Mouse (Mus musculus) stomach, embryonic 16.5 days (tissue): Measurements from ENCODE around the gene St3gal3. TPM values are rescaled to one million over a fixed set of nuclear protein-coding genes. Genes with fewer than 3 reads are reported as not detected.

Experiments
- ATAC-seq: fragments of 200-750 bp; cut with Nextera tagmentation; 2 replicates; pipeline ENCODE4 v1.8.0; 2017; ENCODE audit warnings: moderate number of reproducible peaks, moderate TSS enrichment; ENCODE audit not compliant: insufficient read depth, low FRiP score
- H3K27ac ChIP-seq: fragments of 300-500 bp; sonication (generic); 2 replicates; pipeline ENCODE4 v1.5.1; 2014; ENCODE audit warnings: low read length
- H3K27me3 ChIP-seq: fragments of 300-500 bp; sonication (generic); 2 replicates; pipeline ENCODE4 v1.6.1; 2014; ENCODE audit warnings: low read length, control low read depth, mixed read lengths; ENCODE audit not compliant: control insufficient read depth, insufficient read depth
- H3K36me3 ChIP-seq: fragments of 300-500 bp; sonication (generic); 2 replicates; pipeline ENCODE4 v1.6.1; 2014; ENCODE audit warnings: low read length; ENCODE audit not compliant: control insufficient read depth, insufficient read depth
- H3K4me1 ChIP-seq: fragments of 300-500 bp; sonication (generic); 2 replicates; pipeline ENCODE4 v1.6.1; 2014; ENCODE audit warnings: low read length, control low read depth, mixed read lengths; ENCODE audit not compliant: control insufficient read depth, insufficient read depth
- H3K4me2 ChIP-seq: fragments of 300-500 bp; sonication (generic); 2 replicates; pipeline ENCODE4 v1.6.1; 2014; ENCODE audit warnings: low read depth, low read length, mixed read lengths
- H3K4me3 ChIP-seq: fragments of 300-500 bp; sonication (generic); replicated peaks from 2 replicates; pipeline ENCODE4 v1.5.1; 2014; ENCODE audit warnings: mild to moderate bottlenecking, low read length
- H3K9ac ChIP-seq: fragments of 300-500 bp; sonication (generic); 2 replicates; pipeline ENCODE4 v1.6.1; 2014; ENCODE audit warnings: low read length
- H3K9me3 ChIP-seq: fragments of 300-500 bp; sonication (generic); replicated peaks from 2 replicates; pipeline ENCODE4 v1.6.1; 2016; ENCODE audit warnings: low read length, control low read depth; ENCODE audit not compliant: control insufficient read depth
- WGBS: fragments of 180-500 bp; shearing (Covaris S2); extraction: QIAGEN DNeasy Blood & Tissue Kit; methylation state at CpG from one replicate; pipeline ENCODE4 v1.1.7; 2014; 5-methylcytosine and 5-hydroxymethylcytosine counted together
- polyA plus RNA-seq: library from polyadenylated mRNA; unstranded; fragments of >200 nt; fragmentation: Nextera tagmentation; extraction: Ambion mirVana; gene quantifications from 2 replicates; pipeline ENCODE4 v1.2.1, GENCODE M21; 2015

St3gal3 gene
- polyA plus RNA-seq, 1 experiment from 2014 or later = 5.2 TPM

DNA sequence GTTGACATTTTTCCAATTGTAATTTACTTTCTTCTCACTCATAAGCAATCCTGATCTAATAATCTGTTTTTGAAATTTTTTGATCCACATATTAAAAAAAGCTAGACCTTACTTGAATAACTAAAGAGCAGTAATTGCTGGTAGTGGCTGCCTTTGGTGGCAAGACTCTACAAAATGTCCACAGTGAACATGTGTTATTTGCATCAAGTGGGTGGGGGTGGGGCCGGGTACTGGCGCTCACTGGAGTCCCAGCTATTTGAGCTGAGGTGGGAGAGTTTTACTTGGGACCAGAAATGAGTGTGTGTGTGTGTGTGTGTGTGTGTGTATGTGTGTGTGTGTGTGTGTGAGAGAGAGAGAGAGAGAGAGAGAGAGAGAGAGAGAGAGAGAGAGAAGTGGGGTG is 77.6 kb downstream of the St3gal3 start:
- ATAC-seq = no peak
- Histone ChIP-seq H3K4me1 (peaks cover 50% of the 10 kb centered on the region), H3K9ac (no peak overlapping the region), H3K4me2 (no peak overlapping the region), H3K36me3 (no peaks in the 10 kb centered on the region), H3K27ac (peak overlapping the region; percentile 95), H3K4me3 (no peak overlapping the region), H3K9me3 (no peaks in the 10 kb centered on the region), H3K27me3 (no peaks in the 10 kb centered on the region)
- 44% methylated on average over 2 of the region's 2 CpGs for WGBS

DNA sequence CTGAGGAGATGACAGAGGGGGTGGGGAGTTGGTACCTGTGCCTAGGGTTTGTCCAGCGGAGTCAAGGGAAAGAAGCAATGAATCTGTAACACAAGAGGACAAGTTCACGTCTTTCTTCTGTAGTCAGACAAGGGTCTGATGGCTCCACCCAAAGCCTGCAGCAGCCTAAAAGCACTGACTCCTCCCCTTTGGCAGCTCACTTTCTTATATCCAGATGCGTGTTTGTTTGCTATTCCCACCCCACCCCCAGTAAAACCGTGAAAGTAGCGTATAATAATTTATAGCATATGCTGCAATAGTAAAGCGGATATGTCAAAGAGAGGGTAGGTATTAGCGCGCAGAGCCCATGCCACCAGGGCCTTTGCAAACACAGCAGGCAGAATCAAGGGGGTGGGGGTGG is 80.1 kb downstream of the St3gal3 start:
- H3K27me3 ChIP-seq = no peaks in the 10 kb centered on the region
- H3K4me2 ChIP-seq = peak overlapping the region; percentile 27; the same call in 1 of the 2 replicates
- peaks cover 41% of the 10 kb centered on the region for H3K4me1 ChIP-seq
- no peaks in the 10 kb centered on the region for H3K9me3 ChIP-seq
- peak overlapping the region; percentile 44; the same call in 1 of the 2 replicates for H3K27ac ChIP-seq
- H3K9ac ChIP-seq = peak overlapping the region; percentile 50
- H3K4me3 ChIP-seq = 0 out of 2 replicates have a peak overlapping the region, but pooled peaks have one; percentile 5
- ATAC-seq = no peak
- H3K36me3 ChIP-seq = no peaks in the 10 kb centered on the region
- WGBS = 54% methylated on average over 8 of the region's 8 CpGs

GRCm38 (mm10) chr4:118053904-118054303 is 80.8 kb downstream of the St3gal3 start:
- Histone ChIP-seq H3K27me3 (no peaks in the 10 kb centered on the region), H3K4me1 (peaks cover 40% of the 10 kb centered on the region), H3K27ac (no peak overlapping the region; the same call in 1 of the 2 replicates), H3K36me3 (no peaks in the 10 kb centered on the region), H3K4me2 (peak overlapping the region; percentile 27; the same call in 1 of the 2 replicates), H3K9ac (peak overlapping the region; percentile 50; the same call in 1 of the 2 replicates), H3K9me3 (no peaks in the 10 kb centered on the region), H3K4me3 (no peak overlapping the region)
- ATAC-seq = peak; percentile 15; the same call in 1 of the 2 replicates
- WGBS = 65% methylated on average over 6 of the region's 6 CpGs

DNA sequence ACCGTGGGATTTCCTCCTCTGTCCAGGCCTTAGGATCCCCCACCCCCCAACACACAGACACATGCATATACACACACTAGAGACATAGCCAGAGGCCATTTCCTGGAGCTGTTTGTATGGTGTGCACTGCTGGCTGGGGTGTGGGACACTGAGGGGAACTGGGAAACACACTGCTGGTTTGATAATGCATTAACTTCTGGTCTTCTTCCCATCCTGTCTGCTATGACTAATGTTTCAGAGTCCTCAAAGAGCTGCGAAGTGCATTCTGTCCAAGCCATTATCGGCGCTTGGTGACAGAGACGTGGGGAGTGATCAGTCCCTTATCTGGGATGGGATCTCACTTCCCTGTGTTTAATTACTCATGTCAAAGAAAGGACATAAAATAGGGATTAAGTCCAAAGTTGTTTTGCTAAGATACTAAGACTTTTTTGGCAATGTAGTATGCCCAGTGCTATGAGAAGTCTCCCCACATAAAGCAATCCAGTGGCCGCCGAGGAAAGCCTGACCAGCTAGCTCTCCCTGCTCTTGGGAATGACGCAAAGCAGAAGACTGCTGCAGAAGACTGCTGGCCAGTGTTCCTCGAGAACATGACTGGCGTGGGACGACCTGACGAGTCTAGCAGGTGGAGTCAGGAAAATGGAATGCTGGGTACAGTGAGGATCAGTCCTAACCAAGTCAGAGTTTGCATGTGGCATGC is 85.0 kb downstream of the St3gal3 start:
- no peaks in the 10 kb centered on the region for H3K36me3 ChIP-seq
- ATAC-seq = peak; percentile 74
- no peaks in the 10 kb centered on the region for H3K9me3 ChIP-seq
- H3K27me3 ChIP-seq = no peaks in the 10 kb centered on the region
- no peak overlapping the region for H3K4me2 ChIP-seq
- WGBS = 31% methylated on average over 12 of the region's 12 CpGs
- peak overlapping the region; percentile 85 for H3K27ac ChIP-seq
- H3K4me3 ChIP-seq = no peak overlapping the region
- H3K9ac ChIP-seq = peak overlapping the region; percentile 42; the same call in 1 of the 2 replicates
- H3K4me1 ChIP-seq = peaks cover 30% of the 10 kb centered on the region

- H3K27me3 ChIP-seq = no peaks in the 10 kb centered on the region
- H3K4me1 ChIP-seq = peaks cover 21% of the 10 kb centered on the region
- no peaks in the 10 kb centered on the region for H3K9me3 ChIP-seq
- H3K27ac ChIP-seq = 0 out of 2 replicates have a peak overlapping the region, but pooled peaks have one; percentile 46
- 46% methylated on average over 9 of the region's 9 CpGs for WGBS
- no peaks in the 10 kb centered on the region for H3K36me3 ChIP-seq
- no peak overlapping the region for H3K4me3 ChIP-seq
- no peak overlapping the region for H3K4me2 ChIP-seq
- no peak overlapping the region for H3K9ac ChIP-seq
- ATAC-seq = no peak; the same call in 1 of the 2 replicates
These were observed 90.2 kb downstream of the St3gal3 start for GRCm38 (mm10) chr4:118044510-118044909.

DNA sequence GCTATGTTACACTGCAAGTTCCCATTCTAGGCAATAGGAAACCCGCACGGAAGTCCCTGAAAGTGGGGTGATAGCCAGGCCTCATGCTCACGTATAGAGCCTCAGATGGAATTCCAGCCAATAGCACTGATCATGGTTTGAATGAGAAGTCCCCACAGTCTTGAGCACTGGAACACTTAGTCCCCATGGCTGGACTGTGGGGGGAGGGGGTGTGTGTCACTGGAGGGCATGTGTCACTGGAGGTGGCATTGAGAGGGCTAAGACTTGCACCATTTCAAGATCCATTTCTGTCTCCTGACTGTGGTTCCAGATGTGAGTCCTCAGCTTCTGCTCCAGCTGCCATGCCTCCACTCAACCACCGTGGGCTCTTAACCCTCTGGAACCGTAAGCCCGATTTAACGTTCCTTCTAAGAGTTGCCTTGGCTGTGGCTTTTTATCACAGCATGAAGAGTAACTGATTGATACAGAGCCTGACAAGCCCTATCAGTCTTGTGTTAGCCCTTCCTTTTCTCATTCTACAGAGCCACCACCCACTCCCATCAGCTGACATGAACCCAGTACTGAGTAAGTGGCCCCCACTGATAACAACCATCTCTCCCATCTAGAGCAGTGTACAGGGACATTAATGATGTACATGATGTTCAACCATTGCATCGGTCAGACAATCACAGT is 91.2 kb downstream of the St3gal3 start:
- no peak overlapping the region for H3K9ac ChIP-seq
- H3K27ac ChIP-seq = no peak overlapping the region
- WGBS = 83% methylated on average over 8 of the region's 8 CpGs
- H3K4me3 ChIP-seq = no peak overlapping the region
- no peak overlapping the region for H3K4me2 ChIP-seq
- no peaks in the 10 kb centered on the region for H3K36me3 ChIP-seq
- no peaks in the 10 kb centered on the region for H3K27me3 ChIP-seq
- ATAC-seq = no peak
- H3K4me1 ChIP-seq = peaks cover 13% of the 10 kb centered on the region
- no peaks in the 10 kb centered on the region for H3K9me3 ChIP-seq

GRCm38 (mm10) chr4:118042671-118043320 is 91.9 kb downstream of the St3gal3 start:
- no peaks in the 10 kb centered on the region for H3K27me3 ChIP-seq
- no peaks in the 10 kb centered on the region for H3K36me3 ChIP-seq
- H3K4me1 ChIP-seq = peaks cover 13% of the 10 kb centered on the region
- no peaks in the 10 kb centered on the region for H3K9me3 ChIP-seq
- H3K27ac ChIP-seq = no peak overlapping the region
- no peak overlapping the region for H3K4me3 ChIP-seq
- H3K4me2 ChIP-seq = no peak overlapping the region
- 73% methylated on average over 7 of the region's 7 CpGs for WGBS
- no peak for ATAC-seq
- H3K9ac ChIP-seq = no peak overlapping the region

DNA sequence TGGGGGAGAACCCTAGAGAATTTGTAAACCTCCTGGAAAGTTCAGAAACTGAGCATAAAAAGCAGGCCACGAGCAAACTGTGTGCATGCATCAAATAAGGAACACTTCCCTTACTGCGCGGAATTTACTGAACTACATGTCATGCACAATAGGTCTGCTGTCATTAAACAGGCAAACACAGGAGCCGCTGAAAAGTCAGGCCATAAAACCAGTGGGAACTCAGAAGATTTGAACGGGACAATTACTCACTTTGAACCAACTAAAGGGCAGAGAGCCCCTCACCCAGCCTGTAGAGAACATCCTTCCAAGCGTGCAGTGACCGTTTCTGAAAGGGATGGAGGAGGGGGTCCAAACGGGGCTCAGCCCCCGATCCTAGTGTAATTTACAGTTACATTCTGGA is 93.6 kb downstream of the St3gal3 start:
- no peaks in the 10 kb centered on the region for H3K9me3 ChIP-seq
- no peak overlapping the region for H3K27ac ChIP-seq
- H3K9ac ChIP-seq = no peak overlapping the region
- no peak overlapping the region for H3K4me3 ChIP-seq
- no peak for ATAC-seq
- no peaks in the 10 kb centered on the region for H3K36me3 ChIP-seq
- WGBS = 59% methylated on average over 9 of the region's 9 CpGs
- H3K27me3 ChIP-seq = no peaks in the 10 kb centered on the region
- H3K4me1 ChIP-seq = peaks cover 19% of the 10 kb centered on the region
- H3K4me2 ChIP-seq = no peak overlapping the region

- no peak overlapping the region for H3K4me3 ChIP-seq
- H3K36me3 ChIP-seq = no peaks in the 10 kb centered on the region
- 62% methylated on average over 4 of the region's 4 CpGs for WGBS
- no peaks in the 10 kb centered on the region for H3K9me3 ChIP-seq
- H3K4me2 ChIP-seq = no peak overlapping the region
- H3K9ac ChIP-seq = no peak overlapping the region
- H3K4me1 ChIP-seq = peaks cover 19% of the 10 kb centered on the region
- H3K27me3 ChIP-seq = no peaks in the 10 kb centered on the region
- no peak overlapping the region for H3K27ac ChIP-seq
- no peak for ATAC-seq
These were observed 94.1 kb downstream of the St3gal3 start for GRCm38 (mm10) chr4:118040650-118041049.
